Mouse (Mus musculus): ENCODE measurements at regions not wholly inside any gene's neighbourhood (a gene's known extent, or its start where the extent isn't known, plus 50 kb on each side); places are given as distances from the start of the nearest gene placed in this dataset.
"Not testable (repeated sequence)": the region's sequence is repeated elsewhere in the genome, so short reads cannot be mapped to it uniquely, and the experiment has no call there.

GRCm38 (mm10) chr1:117354624-117355023 is 342.3 kb upstream of the Gm28363 start:
- intact Hi-C loops (cut with DNase I) = no loop called here
- no peak for DNase-seq (ENCODE audit: low spot score in 2 of 2)

GRCm38 (mm10) chr1:117356418-117357194 is 340.3 kb upstream of the Gm28363 start:
- no peak for DNase-seq (ENCODE audit: low spot score in 2 of 2)
- intact Hi-C loops (cut with DNase I) = no loop called here

- intact Hi-C loops (cut with DNase I) = no loop called here
- DNase-seq (ENCODE audit: low spot score in 2 of 2) = no peak
These were observed 332.9 kb upstream of the Gm28363 start for GRCm38 (mm10) chr1:117364066-117364465.

GRCm38 (mm10) chr1:117412349-117412748 is 284.6 kb upstream of the Gm28363 start:
- DNase-seq (ENCODE audit: low spot score in 2 of 2) = peak; percentile 1 to 15
- intact Hi-C loops (cut with DNase I) = no loop called here

- intact Hi-C loops (cut with DNase I) = no loop called here
- no peak for DNase-seq (ENCODE audit: low spot score in 2 of 2)
These were observed 239.2 kb upstream of the Gm28363 start for GRCm38 (mm10) chr1:117457736-117458135.

GRCm38 (mm10) chr1:117458156-117458850 is 238.6 kb upstream of the Gm28363 start:
- DNase-seq (ENCODE audit: low spot score in 2 of 2); intact Hi-C loops (cut with DNase I): not testable (repeated sequence)

- intact Hi-C loops (cut with DNase I); DNase-seq (ENCODE audit: low spot score in 2 of 2): not testable (repeated sequence)
These were observed 237.8 kb upstream of the Gm28363 start for GRCm38 (mm10) chr1:117459126-117459525.

GRCm38 (mm10) chr1:117490176-117490575 is 206.8 kb upstream of the Gm28363 start:
- no peak for DNase-seq (ENCODE audit: low spot score in 2 of 2)
- intact Hi-C loops (cut with DNase I) = no loop called here

GRCm38 (mm10) chr1:117497003-117497402 is 199.9 kb upstream of the Gm28363 start:
- DNase-seq (ENCODE audit: low spot score in 2 of 2) = no peak
- intact Hi-C loops (cut with DNase I) = no loop called here

GRCm38 (mm10) chr1:117519498-117520032 is 177.4 kb upstream of the Gm28363 start:
- intact Hi-C loops (cut with DNase I) = no loop called here
- DNase-seq (ENCODE audit: low spot score in 2 of 2) = peak; percentile 48 to 49
